Mouse (Mus musculus) right cerebral cortex, postnatal 10 days (tissue): Measurements from ENCODE around the gene Ptger4.
A peak's percentile ranks its signal among the peaks of the same experiment; 100 is the strongest.

Experiments used
- DNase-seq, 2 experiments: peaks; one replicate each; pipeline ENCODE4 v3.0.0; 2021; ENCODE audit warnings: low spot score in 2 of 2

Ptger4 gene

GRCm38 (mm10) chr15:5243959-5244905 lies at the start of gene Ptger4:
Gene Ptger4, minus strand, starts transcription at chr15:5244187.
- DNase-seq: peak; percentile 92 to 93

- no peak for DNase-seq
These were observed 44.4 kb upstream of the Ptger4 start for GRCm38 (mm10) chr15:5288412-5288811.

- no peak for DNase-seq
These were observed 43.1 kb upstream of the Ptger4 start for GRCm38 (mm10) chr15:5287072-5287471.

- DNase-seq: no peak
These were observed 37.3 kb upstream of the Ptger4 start for GRCm38 (mm10) chr15:5281316-5281715.

- no peak for DNase-seq
These were observed 35.8 kb upstream of the Ptger4 start for GRCm38 (mm10) chr15:5279831-5280230.

GRCm38 (mm10) chr15:5278525-5278924 lies 34.5 kb upstream of the Ptger4 start:
- DNase-seq: no peak

- DNase-seq: no peak
These were observed 30.0 kb upstream of the Ptger4 start for GRCm38 (mm10) chr15:5273981-5274380.

- DNase-seq: no peak
These were observed 22.1 kb upstream of the Ptger4 start for GRCm38 (mm10) chr15:5266095-5266494.

GRCm38 (mm10) chr15:5262874-5263504 lies 19.0 kb upstream of the Ptger4 start:
- no peak for DNase-seq

- DNase-seq: no peak
These were observed 18.2 kb upstream of the Ptger4 start for GRCm38 (mm10) chr15:5262095-5262667.

GRCm38 (mm10) chr15:5261004-5261403 lies 17.0 kb upstream of the Ptger4 start:
- DNase-seq: no peak

GRCm38 (mm10) chr15:5260183-5260582 lies 16.2 kb upstream of the Ptger4 start:
- DNase-seq: no peak

GRCm38 (mm10) chr15:5250182-5250581 lies 6.2 kb upstream of the Ptger4 start:
- DNase-seq: no peak

- DNase-seq: no peak
These were observed 690 bp downstream of the Ptger4 start for GRCm38 (mm10) chr15:5243036-5243958.

- DNase-seq: no peak
These were observed 1.5 kb downstream of the Ptger4 start for GRCm38 (mm10) chr15:5242241-5243035.

GRCm38 (mm10) chr15:5241304-5242201 lies 2.4 kb downstream of the Ptger4 start:
- DNase-seq: peak; percentile 67 to 68

- DNase-seq: no peak
These were observed 3.6 kb downstream of the Ptger4 start for GRCm38 (mm10) chr15:5240360-5240759.

- DNase-seq: peak in 1 of 2 experiments; percentile 51
These were observed 4.1 kb downstream of the Ptger4 start for GRCm38 (mm10) chr15:5239901-5240300.

GRCm38 (mm10) chr15:5239361-5239760 lies 4.6 kb downstream of the Ptger4 start:
- DNase-seq: no peak

- no peak for DNase-seq
These were observed 5.4 kb downstream of the Ptger4 start for GRCm38 (mm10) chr15:5238553-5238952.
